Mouse (Mus musculus): ENCODE measurements around the gene Csgalnact2.

DNA sequence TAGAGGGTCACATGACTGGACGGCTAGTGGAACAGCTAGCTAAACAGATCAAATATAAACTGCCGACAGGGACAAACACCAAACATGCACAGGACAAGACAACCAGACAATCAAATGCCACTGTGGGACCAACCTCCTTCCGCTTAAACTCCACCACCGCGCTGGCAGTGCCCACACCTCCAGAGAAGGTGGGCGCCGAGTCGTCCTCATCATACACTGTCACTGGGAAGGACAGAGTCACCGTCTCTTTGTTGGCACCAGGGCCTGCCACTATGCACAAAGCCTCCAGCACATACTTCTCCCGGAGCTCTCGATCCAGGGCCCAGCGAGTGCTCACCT is 41.1 kb upstream of the Csgalnact2 start:
- TF ChIP-seq CTCF (IDR thresholded peaks at IDR 0.05; ENCODE audit: control insufficient read depth, insufficient read depth, insufficient replicate concordance, low read depth, low read length) (no peak), POLR2A (IDR thresholded peaks at IDR 0.05; ENCODE audit: control insufficient read depth, low read depth, low read length) (no peak)
